Mouse (Mus musculus) small intestine, adult 2 months (tissue): ENCODE measurements around the gene Slc23a2. TPM values are rescaled to one million over a fixed set of nuclear protein-coding genes. Genes with fewer than 3 reads are reported as not detected.
A peak's percentile ranks its signal among the peaks of the same experiment; 100 is the strongest.

ENCODE experiments used
- H3K27ac ChIP-seq: fragments of 200-500 bp; 2 replicates; pipeline ENCODE4 v1.5.1; 2012; ENCODE audit warnings: low read depth, low read length, control low read depth, inconsistent platforms; ENCODE audit not compliant: insufficient read depth
- H3K27me3 ChIP-seq: fragments of 200-500 bp; 2 replicates; pipeline ENCODE4 v1.6.1; 2012; ENCODE audit warnings: mild to moderate bottlenecking, moderate library complexity, low read length, inconsistent platforms; ENCODE audit not compliant: control insufficient read depth, insufficient read depth
- H3K36me3 ChIP-seq: fragments of 200-500 bp; 2 replicates; pipeline ENCODE4 v1.6.1; 2012; ENCODE audit warnings: mild to moderate bottlenecking, low read length, control low read depth, inconsistent platforms; ENCODE audit not compliant: control insufficient read depth, insufficient read depth
- H3K4me1 ChIP-seq: fragments of 200-500 bp; 2 replicates; pipeline ENCODE4 v1.6.1; 2012; ENCODE audit warnings: low read length, inconsistent platforms, mixed read lengths; ENCODE audit not compliant: control insufficient read depth, insufficient read depth, insufficient read length
- H3K4me3 ChIP-seq: fragments of 200-500 bp; 2 replicates; pipeline ENCODE4 v1.5.1; 2012; ENCODE audit warnings: low read depth, mild to moderate bottlenecking, control low read depth, inconsistent platforms, low read length, moderate library complexity
- CTCF ChIP-seq: fragments of 200-500 bp; IDR thresholded peaks from 2 replicates; pipeline ENCODE4 v1.5.1; 2012; ENCODE audit warnings: low read depth, mild to moderate bottlenecking, control low read depth, inconsistent platforms, low read length, moderate library complexity, mixed read lengths; ENCODE audit not compliant: insufficient replicate concordance, insufficient read length; ENCODE audit errors: extremely low read depth
- POLR2A ChIP-seq: fragments of 200-500 bp; IDR thresholded peaks from 2 replicates; pipeline ENCODE4 v1.6.1; 2012; ENCODE audit warnings: low read depth, mild to moderate bottlenecking, control low read depth, inconsistent platforms, low read length, moderate library complexity
- WGBS: fragments of 180-500 bp; shearing (Covaris S2); methylation state at CpG from one replicate; pipeline ENCODE4 v1.1.7; 2018; 5-methylcytosine and 5-hydroxymethylcytosine counted together
- polyA plus RNA-seq: library from polyadenylated mRNA; depleted of rRNA; stranded (reverse); fragments of >200 nt; gene quantifications from 2 replicates; pipeline ENCODE4 v1.2.3, GENCODE M21; 2012

Slc23a2 gene
- polyA plus RNA-seq, 1 experiment = 18.5 TPM

DNA sequence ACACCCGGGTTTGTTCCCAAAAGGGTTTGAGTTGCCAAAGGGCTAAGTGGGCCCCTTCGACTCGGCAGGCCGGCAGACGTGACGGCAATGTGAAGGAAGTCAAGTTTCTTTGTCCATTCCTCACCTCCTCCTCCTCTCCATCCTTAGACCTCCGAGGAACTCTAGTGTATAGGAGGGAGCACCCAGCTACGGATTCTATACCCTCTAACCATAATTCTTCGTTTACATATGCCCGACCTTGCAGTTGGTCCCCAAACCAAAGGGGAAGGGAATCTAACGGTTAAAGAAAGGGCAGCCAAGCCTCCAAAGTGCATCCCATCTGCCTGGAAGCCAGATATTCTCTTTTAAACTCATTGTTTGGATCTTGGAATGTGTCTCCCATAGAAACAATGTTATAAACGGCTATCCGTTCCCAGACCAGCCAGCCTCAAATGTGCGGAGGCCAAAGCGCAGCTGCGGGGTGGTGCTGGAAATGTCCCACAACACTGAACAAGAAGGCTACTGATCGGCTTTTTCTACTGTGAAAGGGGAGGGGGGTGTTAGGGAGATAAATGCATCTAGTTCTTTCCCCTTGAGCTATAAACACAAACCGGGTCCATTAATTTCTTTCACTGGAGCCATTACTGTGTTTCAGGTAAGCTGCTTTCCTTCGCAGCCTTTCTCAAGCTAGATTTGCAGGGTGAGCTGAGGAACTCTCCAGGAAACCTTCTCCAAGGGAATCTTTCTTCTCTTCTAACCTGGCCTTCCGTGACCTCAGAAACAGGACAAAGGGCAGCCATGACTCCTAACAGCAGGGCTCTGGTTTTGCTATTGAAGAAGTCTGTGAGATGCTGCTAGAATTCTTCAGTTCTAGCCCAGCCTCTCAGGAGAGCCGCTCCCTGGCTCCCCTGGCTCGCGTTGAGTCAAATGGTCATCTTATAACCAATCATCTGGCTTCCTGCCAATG lies 114.2 kb downstream of the Slc23a2 start:
- peak overlapping the region; percentile 50 for H3K27ac ChIP-seq
- TF ChIP-seq CTCF = no peak
- TF ChIP-seq POLR2A = no peak
- peaks cover 8% of the 10 kb centered on the region for H3K27me3 ChIP-seq
- 0 out of 2 replicates have a peak, but pooled peaks cover 7% of the 10 kb centered on the region for H3K4me1 ChIP-seq
- 34% methylated on average over 23 of the region's 23 CpGs for WGBS
- peak overlapping the region; percentile 66 for H3K4me3 ChIP-seq
- H3K36me3 ChIP-seq = no peaks in the 10 kb centered on the region

DNA sequence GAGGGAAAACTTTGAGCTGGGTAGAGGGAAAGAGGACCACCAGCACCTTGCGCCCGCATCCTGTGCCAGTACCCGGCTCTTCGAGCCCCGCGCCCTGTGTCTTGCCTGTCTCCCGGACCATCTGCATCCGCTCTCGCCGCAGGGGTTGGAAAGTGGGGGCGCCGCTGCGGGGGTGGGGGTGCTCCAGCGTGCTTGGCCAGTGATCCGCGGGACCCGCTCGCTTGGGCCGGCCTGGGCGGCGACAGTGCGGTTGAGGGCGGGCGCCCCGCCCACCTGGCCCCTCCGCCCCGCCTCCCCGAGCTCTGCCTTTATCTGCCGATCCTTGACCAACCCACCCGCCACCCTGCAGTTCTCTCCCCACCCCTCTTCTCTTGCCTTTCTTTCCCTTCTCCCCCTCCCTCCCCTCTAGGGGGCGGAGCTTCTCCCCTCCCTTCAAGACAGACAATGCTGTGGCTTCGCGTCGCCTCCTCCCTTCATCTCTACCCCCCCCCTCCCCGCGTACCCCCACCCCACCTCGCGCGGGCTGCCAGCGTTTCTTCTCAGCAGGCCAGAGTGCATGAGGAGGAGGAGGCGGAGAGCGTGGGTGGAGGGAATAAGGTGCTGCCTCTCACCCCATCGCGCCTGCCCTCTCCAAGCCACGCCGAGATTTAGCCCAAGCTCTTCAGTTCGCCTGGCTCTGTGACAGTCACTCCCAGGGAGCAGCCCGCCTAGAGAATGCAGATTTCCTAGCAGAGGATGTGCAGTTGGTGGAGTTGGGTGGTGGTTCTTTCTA lies 115.1 kb downstream of the Slc23a2 start, which contains the start of gene Rassf2:
Gene Rassf2 (minus strand): TSS at position 613 of the 772 bp plus-strand sequence.
- H3K4me3 ChIP-seq = peak within 1 kb of the TSS; percentile 66
- no peak for TF ChIP-seq CTCF
- no peak for TF ChIP-seq POLR2A
- WGBS = under 1% methylated on average over 47 of the region's 48 CpGs
- peaks cover 7% of the 10 kb centered on the region; the same call in 1 of the 2 replicates for H3K4me1 ChIP-seq
- H3K36me3 ChIP-seq = no peaks in the 10 kb centered on the region
- peaks cover 8% of the 10 kb centered on the region for H3K27me3 ChIP-seq
- H3K27ac ChIP-seq = peak within 1 kb of the TSS; percentile 71

DNA sequence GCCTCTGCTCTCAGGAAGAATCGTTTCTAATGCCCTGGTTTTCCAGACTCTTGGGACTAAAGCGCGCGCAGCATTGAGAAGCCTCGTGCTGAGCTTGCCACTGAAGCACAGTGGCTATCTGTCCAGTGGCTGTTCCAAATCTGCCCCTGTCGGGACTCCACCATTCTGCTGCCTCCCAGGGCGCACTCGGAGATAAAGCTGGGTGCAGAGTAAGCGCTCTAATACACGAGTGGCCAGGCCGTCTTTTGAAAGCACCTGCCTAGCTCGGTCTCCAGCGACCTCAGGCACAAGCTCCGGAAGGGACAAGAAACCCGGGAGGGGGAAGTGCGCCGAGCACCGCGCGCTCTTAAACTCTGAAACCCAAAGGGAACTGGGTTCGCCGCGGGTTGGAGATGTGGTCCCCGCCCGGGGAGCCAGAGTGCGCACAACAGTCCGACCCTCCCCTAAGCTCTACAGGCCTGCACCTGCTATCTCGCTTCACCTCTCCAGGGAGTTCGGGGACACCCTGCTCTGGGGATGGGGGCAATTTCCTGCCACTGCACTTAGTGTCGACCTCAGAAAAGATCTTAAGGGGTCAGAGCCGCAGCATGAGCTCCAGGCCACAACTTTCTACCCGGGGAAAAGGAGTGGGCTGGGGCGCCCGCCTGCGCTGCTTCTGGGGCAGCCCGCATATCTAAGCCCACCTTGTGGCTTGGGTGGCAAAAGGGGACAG lies 115.9 kb downstream of the Slc23a2 start:
- Histone ChIP-seq H3K27ac (peak overlapping the region; percentile 71), H3K36me3 (no peaks in the 10 kb centered on the region), H3K27me3 (peaks cover 8% of the 10 kb centered on the region), H3K4me1 (peaks cover 7% of the 10 kb centered on the region; the same call in 1 of the 2 replicates), H3K4me3 (peak overlapping the region; percentile 66)
- WGBS = 2% methylated on average over 36 of the region's 36 CpGs
- TF ChIP-seq CTCF (no peak), POLR2A (no peak)

DNA sequence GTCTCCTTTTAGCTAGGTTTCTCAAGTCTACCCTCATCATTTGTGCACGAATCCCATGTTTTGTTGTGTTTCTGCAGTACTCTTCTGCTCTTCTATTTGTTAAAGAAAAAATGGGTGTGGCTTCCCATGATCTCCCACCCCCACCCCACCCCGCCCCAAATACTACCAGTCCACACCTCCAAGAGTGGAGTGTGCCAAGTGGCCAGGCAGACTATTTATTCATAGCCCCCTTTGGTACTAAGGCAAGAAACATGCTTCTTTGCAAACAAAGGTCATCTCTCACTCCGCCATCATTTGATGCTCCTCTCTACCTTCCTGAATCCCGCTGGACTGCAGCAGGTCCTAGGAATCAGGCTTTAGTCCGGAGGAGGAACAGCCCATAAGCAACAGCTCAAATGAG lies 116.8 kb downstream of the Slc23a2 start:
- no peak overlapping the region for H3K4me3 ChIP-seq
- peaks cover 7% of the 10 kb centered on the region; the same call in 1 of the 2 replicates for H3K4me1 ChIP-seq
- H3K27me3 ChIP-seq = peaks cover 8% of the 10 kb centered on the region
- no peak for TF ChIP-seq POLR2A
- TF ChIP-seq CTCF = no peak
- peak overlapping the region; percentile 71 for H3K27ac ChIP-seq
- no peaks in the 10 kb centered on the region for H3K36me3 ChIP-seq
- 54% methylated on average over 5 of the region's 5 CpGs for WGBS

DNA sequence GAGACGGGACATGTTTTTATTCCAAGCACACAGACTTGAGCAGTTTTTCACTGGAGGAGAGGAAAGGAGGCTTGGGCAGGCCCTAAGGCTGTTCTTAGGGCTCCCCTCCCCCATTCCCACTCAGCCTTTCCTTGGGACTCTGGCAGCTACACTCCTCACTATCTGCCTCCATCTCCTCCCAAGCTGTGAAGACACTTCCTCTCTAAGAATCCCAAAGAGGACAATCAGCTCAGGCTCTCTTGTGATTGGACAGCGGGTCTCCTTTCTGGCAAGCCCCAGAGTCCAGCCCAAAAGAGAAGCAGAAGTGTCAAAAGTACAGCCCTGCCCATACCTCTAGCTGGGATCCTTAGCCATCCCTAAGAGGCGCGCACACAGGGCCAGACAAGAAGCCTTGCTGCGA lies 117.5 kb downstream of the Slc23a2 start:
- no peak overlapping the region for H3K27ac ChIP-seq
- WGBS = 64% methylated on average over 5 of the region's 5 CpGs
- H3K27me3 ChIP-seq = peaks cover 8% of the 10 kb centered on the region
- 0 out of 2 replicates have a peak overlapping the region, but pooled peaks have one; percentile 10 for H3K4me3 ChIP-seq
- no peaks in the 10 kb centered on the region for H3K36me3 ChIP-seq
- H3K4me1 ChIP-seq = peaks cover 7% of the 10 kb centered on the region; the same call in 1 of the 2 replicates
- no peak for TF ChIP-seq CTCF
- no peak for TF ChIP-seq POLR2A

DNA sequence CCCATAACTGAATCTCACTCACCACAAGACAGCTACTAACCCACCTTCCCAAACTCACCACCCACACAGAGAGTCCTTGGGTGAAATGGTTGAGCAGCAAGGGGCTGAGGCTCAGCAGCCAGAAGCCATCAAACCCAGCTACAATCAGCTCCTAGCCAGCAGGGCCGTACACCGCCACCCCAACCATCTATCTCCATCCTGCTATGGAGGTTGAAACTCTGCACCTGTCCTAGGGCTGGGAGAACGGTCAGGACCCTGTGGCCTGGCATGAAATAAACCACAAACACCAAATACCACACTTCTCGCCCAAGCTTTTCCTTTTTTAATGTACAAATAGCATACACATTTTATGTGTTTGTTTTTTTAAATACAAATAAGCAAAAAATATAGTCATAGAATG lies 120.9 kb downstream of the Slc23a2 start:
- Histone ChIP-seq H3K36me3 (no peaks in the 10 kb centered on the region), H3K27ac (no peak overlapping the region), H3K4me3 (no peak overlapping the region), H3K27me3 (peaks cover 5% of the 10 kb centered on the region), H3K4me1 (peaks cover 9% of the 10 kb centered on the region; the same call in 1 of the 2 replicates)
- TF ChIP-seq CTCF = no peak
- TF ChIP-seq POLR2A = no peak
- WGBS = 85% methylated on average over 4 of the region's 4 CpGs

DNA sequence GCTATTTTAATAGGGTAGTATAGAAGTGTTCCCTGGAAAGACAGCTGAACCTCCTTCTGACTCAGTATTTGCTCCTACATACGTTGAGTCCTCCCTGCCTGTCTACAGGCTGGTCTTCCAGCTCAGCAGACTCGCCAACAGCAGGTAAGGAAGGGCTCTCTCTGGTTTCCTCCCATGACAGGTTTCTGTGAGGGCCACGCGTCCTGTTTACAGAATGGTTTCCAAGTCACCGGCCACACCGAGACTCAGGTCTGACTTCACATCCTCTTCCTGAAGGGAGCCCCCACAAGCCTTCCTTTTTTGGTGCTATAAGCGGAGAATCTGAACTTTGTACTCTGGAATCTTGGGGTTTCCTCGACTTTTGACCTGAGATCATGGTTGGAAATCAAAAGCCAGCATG lies 122.3 kb downstream of the Slc23a2 start:
- Histone ChIP-seq H3K4me1 (peaks cover 7% of the 10 kb centered on the region; the same call in 1 of the 2 replicates), H3K27ac (peak overlapping the region; percentile 53), H3K4me3 (no peak overlapping the region), H3K27me3 (no peaks in the 10 kb centered on the region), H3K36me3 (no peaks in the 10 kb centered on the region)
- WGBS = 61% methylated on average over 8 of the region's 8 CpGs
- TF ChIP-seq CTCF = no peak
- no peak for TF ChIP-seq POLR2A
